Mouse (Mus musculus) ES-E14 (cell line): Measurements from ENCODE around the gene Gnmt.

Experiments
- CHD2 ChIP-seq: IDR thresholded peaks from 2 replicates; pipeline ENCODE4 v1.6.1; 2014; ENCODE audit warnings: mild to moderate bottlenecking, low read depth, low read length, inconsistent platforms
- HCFC1 ChIP-seq: IDR thresholded peaks from 2 replicates; pipeline ENCODE4 v1.6.1; 2012; ENCODE audit warnings: low read length, inconsistent platforms, borderline replicate concordance; ENCODE audit not compliant: insufficient read depth
- ZC3H11A ChIP-seq: IDR thresholded peaks from 2 replicates; pipeline ENCODE4 v1.6.1; 2012; ENCODE audit warnings: low read depth, mild to moderate bottlenecking, inconsistent platforms, low read length, borderline replicate concordance
- ZNF384 ChIP-seq: IDR thresholded peaks from 2 replicates; pipeline ENCODE4 v1.6.1; 2012; ENCODE audit warnings: low read depth, low read length, inconsistent platforms

DNA sequence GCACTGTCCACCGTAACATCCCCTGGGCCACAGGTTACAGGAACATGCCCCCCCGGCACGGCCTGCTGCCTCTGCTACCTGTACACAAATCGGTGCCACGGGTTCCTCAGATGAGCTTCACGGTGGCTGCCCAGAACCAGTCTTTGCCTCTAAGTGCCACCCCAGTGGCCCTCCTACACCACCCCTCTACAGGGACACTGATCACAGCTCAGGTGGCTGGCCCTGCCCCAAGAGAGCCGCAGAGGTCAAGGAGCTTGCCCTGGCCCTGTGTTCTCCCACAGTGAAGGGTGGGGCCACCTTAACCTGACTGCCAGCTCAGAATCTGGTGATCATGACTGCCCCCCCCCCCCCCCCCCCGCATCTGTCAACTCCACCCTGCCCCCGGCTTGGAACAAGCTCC lies 50.6 kb downstream of the Gnmt start, which contains the start of gene Mea1:
- TF ChIP-seq ZNF384: no peak
- TF ChIP-seq ZC3H11A: no peak
- no peak for TF ChIP-seq CHD2
- TF ChIP-seq HCFC1: no peak
